Mouse (Mus musculus) bone marrow, adult 2 months (tissue): Measurements from ENCODE around the gene Pkd1l3. TPM values are rescaled to one million over a fixed set of nuclear protein-coding genes. Genes with fewer than 3 reads are reported as not detected.

ENCODE experiments used
- H3K27ac ChIP-seq: fragments of 200-500 bp; 2 replicates; pipeline ENCODE4 v1.5.1; 2012; ENCODE audit warnings: low read depth, mild to moderate bottlenecking, control low read depth, inconsistent platforms, low read length; ENCODE audit not compliant: control insufficient read depth, poor library complexity, insufficient read depth
- H3K4me1 ChIP-seq: fragments of 200-500 bp; 2 replicates; pipeline ENCODE4 v1.6.1; 2011; ENCODE audit warnings: low read length; ENCODE audit not compliant: control insufficient read depth, insufficient read depth
- H3K4me3 ChIP-seq: fragments of 200-500 bp; replicated peaks from 2 replicates; pipeline ENCODE3; 2011; ENCODE audit warnings: mild to moderate bottlenecking, low read depth, low read length, control low read depth; ENCODE audit not compliant: control insufficient read depth
- CTCF ChIP-seq: fragments of 200-500 bp; IDR thresholded peaks from 2 replicates; pipeline ENCODE4 v1.5.1; 2011; ENCODE audit warnings: low read length, control low read depth; ENCODE audit not compliant: control insufficient read depth, insufficient read depth
- POLR2A ChIP-seq: fragments of 200-500 bp; IDR thresholded peaks from 2 replicates; pipeline ENCODE4 v1.6.1; 2011; ENCODE audit warnings: low read depth, mild to moderate bottlenecking, control low read depth, low read length, borderline replicate concordance; ENCODE audit not compliant: control insufficient read depth
- WGBS: fragments of 180-500 bp; shearing (Covaris S2); methylation state at CpG from one replicate; pipeline ENCODE4 v1.1.7; 2018; 5-methylcytosine and 5-hydroxymethylcytosine counted together
- polyA plus RNA-seq: library from polyadenylated mRNA; stranded (reverse); fragments of >200 nt; gene quantifications from 2 replicates; pipeline ENCODE4 v1.2.4, GENCODE M21; 2011; ENCODE audit warnings: low replicate concordance; ENCODE audit not compliant: missing spikeins, insufficient read depth, insufficient read length

Pkd1l3 gene
- polyA plus RNA-seq, 1 experiment: 8.3 TPM

DNA sequence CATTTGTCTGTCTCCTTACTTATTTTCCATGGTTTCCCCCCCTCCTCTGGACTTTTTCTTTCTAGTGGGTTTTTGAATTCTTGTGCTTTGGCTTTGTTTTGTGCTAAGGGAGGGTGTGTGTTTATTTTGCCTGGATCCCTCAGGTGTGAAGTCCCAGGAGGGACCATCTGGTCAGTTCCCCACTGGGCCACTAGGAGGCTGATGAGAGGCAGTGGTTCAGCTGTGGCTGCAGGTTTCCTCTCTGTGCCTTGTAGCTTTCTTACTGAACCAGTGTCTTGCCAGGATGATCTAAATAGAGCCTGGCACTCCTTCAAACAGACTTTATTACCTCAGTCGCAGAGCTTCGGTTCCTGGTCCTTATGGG is 92.5 kb downstream of the Pkd1l3 start:
- Histone ChIP-seq H3K4me1 (no peaks in the 10 kb centered on the region; the same call in 1 of the 2 replicates), H3K4me3 (peak overlapping the region; percentile 31), H3K27ac (no peak overlapping the region)
- 4% methylated on average over 2 of the region's 2 CpGs for WGBS
- TF ChIP-seq CTCF (peak; percentile 94), POLR2A (no peak)

DNA sequence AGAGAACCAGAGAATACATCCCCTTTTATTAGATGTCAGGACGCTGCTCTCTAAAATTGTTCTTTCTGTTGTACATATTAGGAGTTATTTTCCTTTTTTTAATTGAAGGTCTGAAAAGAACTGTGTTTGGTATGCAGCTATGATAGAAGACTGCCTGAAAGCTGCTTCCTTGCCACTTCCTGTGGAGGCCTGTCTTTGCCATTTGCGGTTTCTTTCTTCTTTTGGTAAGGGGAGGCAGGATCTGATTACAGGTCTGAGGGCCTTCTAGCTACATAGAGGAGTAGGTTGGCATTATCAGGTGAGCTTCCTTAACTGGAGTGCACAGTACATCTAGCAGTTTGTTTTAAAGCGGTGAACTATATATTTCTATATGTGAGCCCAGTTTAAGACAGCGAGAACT is 93.6 kb downstream of the Pkd1l3 start:
- no peaks in the 10 kb centered on the region; the same call in 1 of the 2 replicates for H3K4me1 ChIP-seq
- no peak overlapping the region for H3K27ac ChIP-seq
- 73% methylated on average over 4 of the region's 4 CpGs for WGBS
- TF ChIP-seq POLR2A (no peak), CTCF (no peak)
- no peak overlapping the region for H3K4me3 ChIP-seq

DNA sequence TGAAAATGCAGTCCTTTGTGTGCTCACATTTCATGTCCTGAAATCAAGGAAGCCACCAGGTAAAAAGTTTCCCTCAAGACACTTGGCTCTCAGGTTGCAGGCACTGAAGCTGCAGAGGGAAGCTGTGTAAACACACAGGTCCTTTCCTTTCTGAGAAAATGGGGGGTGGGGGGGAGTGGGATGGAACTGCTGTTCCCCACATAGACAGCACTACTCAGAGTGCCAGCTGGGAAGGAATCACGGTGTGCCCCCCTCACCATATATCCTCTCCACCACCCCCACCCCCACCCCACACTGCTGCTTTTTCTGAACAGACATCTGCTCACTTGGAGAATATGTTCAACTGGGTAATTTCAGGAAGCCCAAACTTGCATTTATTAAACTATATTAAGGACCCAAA is 98.2 kb downstream of the Pkd1l3 start:
- TF ChIP-seq CTCF: no peak
- no peak for TF ChIP-seq POLR2A
- WGBS: 67% methylated on average over 1 of the region's 1 CpGs
- no peaks in the 10 kb centered on the region; the same call in 1 of the 2 replicates for H3K4me1 ChIP-seq
- no peak overlapping the region for H3K27ac ChIP-seq
- no peak overlapping the region for H3K4me3 ChIP-seq

DNA sequence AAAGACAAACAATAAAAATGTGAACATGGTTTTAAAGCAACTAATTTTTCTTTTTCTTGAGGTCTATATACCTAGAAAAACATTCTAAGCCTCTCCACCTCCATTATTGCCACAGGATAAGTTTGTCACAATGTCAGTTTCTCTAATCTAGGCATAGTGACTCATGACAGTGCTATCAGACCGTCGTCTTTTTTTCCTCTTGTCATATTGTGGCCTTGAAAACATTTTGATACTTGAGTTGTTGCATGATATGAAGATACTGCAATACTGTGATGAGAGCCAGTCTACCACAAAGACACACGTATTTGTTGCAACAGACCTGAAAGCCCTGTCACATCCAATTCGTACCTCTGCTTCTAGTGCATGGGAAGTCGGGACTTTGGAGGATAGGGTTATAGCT is 100.6 kb downstream of the Pkd1l3 start:
- Histone ChIP-seq H3K4me3 (no peak overlapping the region), H3K4me1 (no peaks in the 10 kb centered on the region), H3K27ac (no peak overlapping the region)
- WGBS: 74% methylated on average over 5 of the region's 5 CpGs
- TF ChIP-seq POLR2A (no peak), CTCF (no peak)

Other genes starting within 250 kb of the Pkd1l3 start
- not detected in 2 replicates for gene Pmfbp1, start 120.5 kb upstream of the Pkd1l3 start, polyA plus RNA-seq
- gene Dhx38, start 48.7 kb upstream of the Pkd1l3 start, polyA plus RNA-seq: 13.6 and 27.3 TPM in 2 replicates
- 7.0 and 16.2 TPM in 2 replicates for gene Txnl4b, start 48.6 kb upstream of the Pkd1l3 start, polyA plus RNA-seq
- gene Hp, start 35.3 kb upstream of the Pkd1l3 start, polyA plus RNA-seq: 219 and 732 TPM in 2 replicates
- 5.0 and 12.8 TPM in 2 replicates for gene Dhodh, start 5.8 kb upstream of the Pkd1l3 start, polyA plus RNA-seq
- gene Ist1, start 78.7 kb downstream of the Pkd1l3 start, polyA plus RNA-seq: 45.9 and 55.7 TPM in 2 replicates
- 10.8 and 18.6 TPM in 2 replicates for gene Zfp821, start 91.0 kb downstream of the Pkd1l3 start, polyA plus RNA-seq
- 5.3 and 5.8 TPM in 2 replicates for gene Atxn1l, start 123.2 kb downstream of the Pkd1l3 start, polyA plus RNA-seq
- gene Ap1g1, start 164.0 kb downstream of the Pkd1l3 start, polyA plus RNA-seq: 25.8 and 34.5 TPM in 2 replicates